Mouse (Mus musculus) ES-E14 (cell line): Measurements from ENCODE around the gene Lpp. TPM values are rescaled to one million over a fixed set of nuclear protein-coding genes. Genes with fewer than 3 reads are reported as not detected.

Experiments used
- DNase-seq: peaks from one replicate; pipeline ENCODE4 v3.0.0-alpha.2; 2013; ENCODE audit warnings: low read depth, low spot score
- H3K27ac ChIP-seq: 2 replicates; pipeline ENCODE4 v1.5.1; 2012; ENCODE audit warnings: low read depth, mild to moderate bottlenecking, low read length, moderate library complexity, mixed read lengths; ENCODE audit not compliant: poor library complexity, insufficient read depth, severe bottlenecking
- H3K36me3 ChIP-seq: 2 replicates; pipeline ENCODE4 v1.6.1; 2012; ENCODE audit warnings: mild to moderate bottlenecking, low read length, moderate library complexity, mixed read lengths; ENCODE audit not compliant: control insufficient read depth, poor library complexity, insufficient read depth, severe bottlenecking
- H3K4me1 ChIP-seq, 2 experiments: fragments of 150-350 bp in 1 of 2; sonication (generic) in 1 of 2; 2 replicates each; pipeline ENCODE4 v1.6.1; 2012; ENCODE audit warnings: low read length in 2 of 2, mild to moderate bottlenecking in 1 of 2, mixed read lengths in 1 of 2; ENCODE audit not compliant: control insufficient read depth in 2 of 2, insufficient read depth in 2 of 2, poor library complexity in 1 of 2
- H3K4me3 ChIP-seq, 2 experiments: fragments of 150-350 bp in 1 of 2; sonication (generic) in 1 of 2; 2 replicates each; pipeline ENCODE4 v1.5.1; 2012; ENCODE audit warnings: low read length in 2 of 2, low read depth in 1 of 2, mild to moderate bottlenecking in 1 of 2, mixed read lengths in 1 of 2; ENCODE audit not compliant: insufficient read depth in 1 of 2, poor library complexity in 1 of 2, severe bottlenecking in 1 of 2
- H3K9ac ChIP-seq: 2 replicates; pipeline ENCODE4 v1.6.1; 2012; ENCODE audit warnings: low read depth, mild to moderate bottlenecking, low read length, mixed read lengths; ENCODE audit not compliant: poor library complexity, insufficient read depth, severe bottlenecking
- H3K9me3 ChIP-seq: fragments of 150-350 bp; sonication (generic); 2 replicates; pipeline ENCODE4 v1.6.1; 2012; ENCODE audit warnings: low read depth, mild to moderate bottlenecking, low read length; ENCODE audit not compliant: control insufficient read depth, insufficient read depth
- CHD2 ChIP-seq: IDR thresholded peaks from 2 replicates; pipeline ENCODE4 v1.6.1; 2014; ENCODE audit warnings: mild to moderate bottlenecking, low read depth, low read length, inconsistent platforms
- HCFC1 ChIP-seq: IDR thresholded peaks from 2 replicates; pipeline ENCODE4 v1.6.1; 2012; ENCODE audit warnings: low read length, inconsistent platforms, borderline replicate concordance; ENCODE audit not compliant: insufficient read depth
- MAFK ChIP-seq: IDR thresholded peaks from 2 replicates; pipeline ENCODE4 v1.6.1; 2014; ENCODE audit warnings: mild to moderate bottlenecking, low read depth, low read length, inconsistent platforms; ENCODE audit not compliant: insufficient read depth
- ZC3H11A ChIP-seq: IDR thresholded peaks from 2 replicates; pipeline ENCODE4 v1.6.1; 2012; ENCODE audit warnings: low read depth, mild to moderate bottlenecking, inconsistent platforms, low read length, borderline replicate concordance
- ZNF384 ChIP-seq: IDR thresholded peaks from 2 replicates; pipeline ENCODE4 v1.6.1; 2012; ENCODE audit warnings: low read depth, low read length, inconsistent platforms
- in situ Hi-C, 2 experiments: fragments of 600-800 bp; cut with MboI; formaldehyde crosslinking; loops; one replicate each; pipeline ENCODE4 v1.15.1; 2025; ENCODE audit warnings: low sequenced_read_pairs in 2 of 2, inconsistent platforms in 1 of 2; ENCODE audit not compliant: unreplicated experiment in 2 of 2
- total RNA-seq: library from RNA; depleted of rRNA; stranded (reverse); fragments of 300-350 nt; gene quantifications from 2 replicates; pipeline ENCODE4 v1.2.3, GENCODE M21; 2012

Lpp gene
- total RNA-seq, 1 experiment = 31.4 TPM

GRCm38 (mm10) chr16:24659049-24659448 lies 265.7 kb downstream of the Lpp start:
- Histone ChIP-seq H3K36me3 (no peaks in the 10 kb centered on the region), H3K9me3 (no peaks in the 10 kb centered on the region), H3K27ac (no peak overlapping the region), H3K4me3 (no peak overlapping the region), H3K4me1 (no peaks in the 10 kb centered on the region), H3K9ac (no peak overlapping the region)
- DNase-seq = no peak
- TF ChIP-seq HCFC1 = no peak
- TF ChIP-seq MAFK = no peak
- no peak for TF ChIP-seq ZNF384
- TF ChIP-seq CHD2 = no peak
- TF ChIP-seq ZC3H11A = no peak
- in situ Hi-C loops = no loop called here

- H3K9me3 ChIP-seq = no peaks in the 10 kb centered on the region
- H3K9ac ChIP-seq = no peak overlapping the region
- in situ Hi-C loops = no loop called here
- H3K4me3 ChIP-seq = no peak overlapping the region
- H3K36me3 ChIP-seq = no peaks in the 10 kb centered on the region
- TF ChIP-seq CHD2 = no peak
- no peak for TF ChIP-seq HCFC1
- TF ChIP-seq ZNF384 = no peak
- H3K4me1 ChIP-seq = no peaks in the 10 kb centered on the region
- H3K27ac ChIP-seq = no peak overlapping the region
- no peak for DNase-seq
Measured at GRCm38 (mm10) chr16:24664131-24664530, 270.8 kb downstream of the Lpp start.

- no peak for TF ChIP-seq ZNF384
- no peak for TF ChIP-seq HCFC1
- TF ChIP-seq CHD2 = no peak
- no peak for TF ChIP-seq ZC3H11A
- no peak for TF ChIP-seq MAFK
Measured at GRCm38 (mm10) chr16:24669718-24670460, 276.6 kb downstream of the Lpp start.

GRCm38 (mm10) chr16:24678942-24679341 lies 285.6 kb downstream of the Lpp start:
- no peaks in the 10 kb centered on the region for H3K9me3 ChIP-seq
- no peak overlapping the region for H3K27ac ChIP-seq
- in situ Hi-C loops = no loop called here
- no peak overlapping the region for H3K9ac ChIP-seq
- no peaks in the 10 kb centered on the region for H3K4me1 ChIP-seq
- no peak overlapping the region for H3K4me3 ChIP-seq
- H3K36me3 ChIP-seq = no peaks in the 10 kb centered on the region
- no peak for DNase-seq
- TF ChIP-seq MAFK = no peak
- TF ChIP-seq ZNF384 = no peak
- no peak for TF ChIP-seq HCFC1
- TF ChIP-seq ZC3H11A = no peak
- no peak for TF ChIP-seq CHD2

More at GRCm38 (mm10) chr16:24669718-24670460, 276.6 kb downstream of the Lpp start:
- Histone ChIP-seq H3K36me3 (no peaks in the 10 kb centered on the region), H3K27ac (no peak overlapping the region), H3K4me1 (no peaks in the 10 kb centered on the region), H3K4me3 (no peak overlapping the region), H3K9ac (no peak overlapping the region), H3K9me3 (no peaks in the 10 kb centered on the region)
- DNase-seq = no peak
- in situ Hi-C loops = no loop called here

- in situ Hi-C loops = no loop called here
- no peak for DNase-seq
- H3K4me1 ChIP-seq = no peaks in the 10 kb centered on the region
- no peak overlapping the region for H3K4me3 ChIP-seq
- H3K9me3 ChIP-seq = no peaks in the 10 kb centered on the region
- H3K27ac ChIP-seq = no peak overlapping the region
- H3K36me3 ChIP-seq = no peaks in the 10 kb centered on the region
- no peak overlapping the region for H3K9ac ChIP-seq
- TF ChIP-seq CHD2 (no peak), HCFC1 (no peak), ZNF384 (no peak), MAFK (no peak)
Measured at GRCm38 (mm10) chr16:24695062-24695461, 301.8 kb downstream of the Lpp start.
